Mouse (Mus musculus): ENCODE measurements around the gene Ralb.

GRCm38 (mm10) chr1:119442901-119443300, 61.7 kb downstream of the Ralb start:
- TF ChIP-seq CTCF (IDR thresholded peaks at IDR 0.05) (no peak), EP300 (IDR thresholded peaks at IDR 0.05) (no peak)
